Mouse (Mus musculus): ENCODE results near the gene Cxxc4. TPM values are rescaled to one million over a fixed set of nuclear protein-coding genes. Genes with fewer than 3 reads are reported as not detected.

Gene Cxxc4
- polyA plus RNA-seq, 1 experiment from 2014 or later: 4.5 TPM

DNA sequence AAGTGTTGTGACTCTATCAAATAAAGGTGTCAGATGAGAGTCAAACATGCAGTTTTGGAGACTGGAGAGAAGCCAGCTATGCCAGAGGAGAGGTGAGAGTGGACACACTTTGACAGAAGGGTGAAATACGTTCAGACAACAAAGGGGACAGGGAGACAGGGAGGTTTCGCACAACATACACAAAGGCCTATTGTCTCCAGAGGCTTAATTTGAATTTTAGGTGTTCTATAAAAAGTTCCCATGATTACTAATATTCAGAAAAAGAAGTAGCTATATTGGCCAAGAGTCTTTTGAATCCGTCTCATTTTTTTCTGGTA, 67.2 kb downstream of the Cxxc4 start:
- no peak overlapping the region for H3K27ac ChIP-seq (replicated peaks)
- H3K4me2 ChIP-seq (replicated peaks; ENCODE audit: low read depth): peak overlapping the region; percentile 52
- no peaks in the 10 kb centered on the region for H3K9me3 ChIP-seq (ENCODE audit: control insufficient read depth, low read length)
- ATAC-seq (ENCODE audit: low FRiP score, low TSS enrichment) (no peak), DNase-seq (ENCODE audit: low spot score) (no peak)
- no peaks in the 10 kb centered on the region for H3K27me3 ChIP-seq (ENCODE audit: control insufficient read depth, insufficient read depth, low read length)
- H3K4me1 ChIP-seq (replicated peaks; ENCODE audit: control insufficient read depth, insufficient read depth): no peaks in the 10 kb centered on the region; the same call in 1 of the 2 replicates
- TF ChIP-seq CTCF (IDR thresholded peaks at IDR 0.05; ENCODE audit: low read depth) (no peak), EP300 (optimal IDR thresholded peaks at IDR 0.05) (no peak)
- no peak overlapping the region for H3K9ac ChIP-seq (ENCODE audit: low read length)
- WGBS: 61% methylated on average over 3 of the region's 3 CpGs
- H3K36me3 ChIP-seq (ENCODE audit: control insufficient read depth, insufficient read depth, low read length): no peaks in the 10 kb centered on the region
- H3K4me3 ChIP-seq (ENCODE audit: low read depth, low read length): 0 out of 2 replicates have a peak overlapping the region, but pooled peaks have one; percentile 19

DNA sequence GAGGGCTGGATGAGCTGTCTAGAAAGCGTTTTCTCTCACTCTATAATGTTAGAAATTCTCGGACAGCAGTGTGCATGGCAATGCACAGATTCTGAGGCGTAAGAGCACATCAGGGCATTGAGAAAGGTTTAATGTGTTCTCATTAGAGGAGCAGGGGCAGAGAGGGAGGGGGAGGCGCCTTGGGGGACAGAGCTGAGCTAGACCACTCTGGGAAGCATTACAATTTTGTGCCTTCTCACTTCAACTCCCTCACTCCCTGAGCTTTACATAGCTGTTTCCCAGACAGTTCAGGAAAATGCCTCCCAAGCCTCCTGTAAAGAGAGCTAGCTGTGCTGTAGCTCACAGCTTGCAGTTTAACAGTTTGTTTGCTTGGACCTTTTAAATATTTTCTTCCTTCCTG, 70.2 kb downstream of the Cxxc4 start:
- 50% methylated on average over 4 of the region's 4 CpGs for WGBS
- Histone ChIP-seq H3K4me1 (replicated peaks; ENCODE audit: control insufficient read depth, insufficient read depth) (no peaks in the 10 kb centered on the region; the same call in 1 of the 2 replicates), H3K9me3 (ENCODE audit: control insufficient read depth, low read length) (no peaks in the 10 kb centered on the region), H3K4me2 (replicated peaks; ENCODE audit: low read depth) (no peak overlapping the region), H3K4me3 (ENCODE audit: low read depth, low read length) (no peak overlapping the region), H3K27me3 (ENCODE audit: control insufficient read depth, insufficient read depth, low read length) (no peaks in the 10 kb centered on the region), H3K27ac (replicated peaks) (no peak overlapping the region), H3K36me3 (ENCODE audit: control insufficient read depth, insufficient read depth, low read length) (no peaks in the 10 kb centered on the region), H3K9ac (ENCODE audit: low read length) (no peak overlapping the region)
- no peak for TF ChIP-seq CTCF (IDR thresholded peaks at IDR 0.05; ENCODE audit: low read depth)
- no peak for TF ChIP-seq EP300 (optimal IDR thresholded peaks at IDR 0.05)
- ATAC-seq (ENCODE audit: low FRiP score, low TSS enrichment) (no peak), DNase-seq (ENCODE audit: low spot score) (no peak)

DNA sequence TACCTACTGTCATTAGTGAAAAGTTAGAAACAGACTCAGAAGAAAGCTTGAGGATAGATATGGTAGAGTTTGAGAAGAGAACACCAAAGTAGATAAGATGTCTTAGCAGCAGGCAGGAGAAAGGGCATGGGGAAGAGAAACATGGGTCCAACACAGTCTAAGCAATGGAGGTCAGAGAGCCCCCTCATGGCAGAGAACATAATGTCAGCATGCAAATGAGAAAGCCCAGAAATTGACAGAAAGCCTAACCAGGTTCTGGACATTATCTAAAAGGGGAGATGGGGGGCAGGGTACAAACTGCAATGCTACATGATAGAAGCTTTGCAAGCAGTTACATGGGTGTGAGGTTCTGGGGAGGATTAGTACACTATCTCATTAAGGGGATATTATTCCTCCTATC, 71.5 kb downstream of the Cxxc4 start:
- Histone ChIP-seq H3K36me3 (ENCODE audit: control insufficient read depth, insufficient read depth, low read length) (no peaks in the 10 kb centered on the region), H3K27ac (replicated peaks) (no peak overlapping the region), H3K9ac (ENCODE audit: low read length) (no peak overlapping the region), H3K4me1 (replicated peaks; ENCODE audit: control insufficient read depth, insufficient read depth) (no peaks in the 10 kb centered on the region; the same call in 1 of the 2 replicates), H3K4me2 (replicated peaks; ENCODE audit: low read depth) (no peak overlapping the region), H3K4me3 (ENCODE audit: low read depth, low read length) (no peak overlapping the region), H3K9me3 (ENCODE audit: control insufficient read depth, low read length) (no peaks in the 10 kb centered on the region), H3K27me3 (ENCODE audit: control insufficient read depth, insufficient read depth, low read length) (no peaks in the 10 kb centered on the region)
- ATAC-seq (ENCODE audit: low FRiP score, low TSS enrichment) (no peak), DNase-seq (ENCODE audit: low spot score) (no peak)
- TF ChIP-seq CTCF (IDR thresholded peaks at IDR 0.05; ENCODE audit: low read depth): peak; percentile 29; the same call in 1 of the 2 replicates
- no peak for TF ChIP-seq EP300 (optimal IDR thresholded peaks at IDR 0.05)

MicroRNAs within 50 kb of the gene (microRNA counts, 519-probe panel; counts per million panel counts)
- microRNA mmu-miR-1895: not detected

Small RNAs within 50 kb of the gene (microRNA-seq; reads per million reads assigned to microRNA genes)
- not detected for gene Mir1895
